Mouse (Mus musculus) stomach, postnatal 0 days (tissue): ENCODE data around the gene Rsph3b. TPM values are rescaled to one million over a fixed set of nuclear protein-coding genes. Genes with fewer than 3 reads are reported as not detected.
"Not testable (repeated sequence)": the region's sequence is repeated elsewhere in the genome, so short reads cannot be mapped to it uniquely, and the experiment has no call there.

Experiments
- ATAC-seq: fragments of 200-750 bp; cut with Nextera tagmentation; 2 replicates; pipeline ENCODE4 v1.8.0; 2017; ENCODE audit not compliant: low FRiP score, low TSS enrichment
- DNase-seq: peaks from one replicate; pipeline ENCODE4 v3.0.0-alpha.2; 2016; ENCODE audit warnings: low spot score
- H3K27ac ChIP-seq: fragments of 300-500 bp; sonication (generic); replicated peaks from 2 replicates; pipeline ENCODE4 v1.5.1; 2014; ENCODE audit warnings: mild to moderate bottlenecking, control low read depth
- H3K27me3 ChIP-seq: fragments of 300-500 bp; sonication (generic); 2 replicates; pipeline ENCODE4 v1.6.1; 2014; ENCODE audit warnings: low read length; ENCODE audit not compliant: control insufficient read depth, insufficient read depth
- H3K36me3 ChIP-seq: fragments of 300-500 bp; sonication (generic); 2 replicates; pipeline ENCODE4 v1.6.1; 2014; ENCODE audit warnings: low read length, mixed read lengths; ENCODE audit not compliant: control insufficient read depth, insufficient read depth
- H3K4me1 ChIP-seq: fragments of 300-500 bp; sonication (generic); replicated peaks from 2 replicates; pipeline ENCODE4 v1.6.1; 2014; ENCODE audit warnings: antibody characterized with exemption; ENCODE audit not compliant: control insufficient read depth, insufficient read depth
- H3K4me2 ChIP-seq: fragments of 300-500 bp; sonication (generic); replicated peaks from 2 replicates; pipeline ENCODE4 v1.6.1; 2014; ENCODE audit warnings: low read depth, mild to moderate bottlenecking, control low read depth, moderate library complexity
- H3K4me3 ChIP-seq: fragments of 300-500 bp; sonication (generic); 2 replicates; pipeline ENCODE4 v1.5.1; 2014; ENCODE audit warnings: low read depth, low read length, control low read depth
- H3K9ac ChIP-seq: fragments of 300-500 bp; sonication (generic); 2 replicates; pipeline ENCODE4 v1.6.1; 2014; ENCODE audit warnings: mild to moderate bottlenecking, low read length, control low read depth, mixed read lengths
- H3K9me3 ChIP-seq: fragments of 300-500 bp; sonication (generic); 2 replicates; pipeline ENCODE4 v1.6.1; 2016; ENCODE audit warnings: low read length; ENCODE audit not compliant: control insufficient read depth
- CTCF ChIP-seq: IDR thresholded peaks from 2 replicates; pipeline ENCODE4 v1.5.1; 2016; ENCODE audit warnings: antibody characterized with exemption, low read depth, mild to moderate bottlenecking, moderate library complexity
- EP300 ChIP-seq: optimal IDR thresholded peaks from 2 replicates; pipeline ENCODE3; 2016; ENCODE audit warnings: antibody characterized with exemption
- WGBS: fragments of 180-500 bp; shearing (Covaris S2); extraction: QIAGEN DNeasy Blood & Tissue Kit; methylation state at CpG from one replicate; pipeline ENCODE4 v1.1.7; 2014; 5-methylcytosine and 5-hydroxymethylcytosine counted together
- polyA plus RNA-seq: library from polyadenylated mRNA; unstranded; fragments of >200 nt; fragmentation: Nextera tagmentation; extraction: Ambion mirVana; gene quantifications from 2 replicates; pipeline ENCODE4 v1.2.1, GENCODE M21; 2015

The Rsph3b gene
- polyA plus RNA-seq, 1 experiment from 2014 or later = 36.4 TPM

GRCm38 (mm10) chr17:6919388-6919787, 29.1 kb downstream of the Rsph3b start:
- not testable (repeated sequence) for ATAC-seq, H3K27me3 ChIP-seq, H3K4me3 ChIP-seq, H3K9me3 ChIP-seq, H3K36me3 ChIP-seq, H3K4me1 ChIP-seq, DNase-seq, H3K4me2 ChIP-seq, H3K27ac ChIP-seq, H3K9ac ChIP-seq
- WGBS = 94% methylated on average over 3 of the region's 3 CpGs

DNA sequence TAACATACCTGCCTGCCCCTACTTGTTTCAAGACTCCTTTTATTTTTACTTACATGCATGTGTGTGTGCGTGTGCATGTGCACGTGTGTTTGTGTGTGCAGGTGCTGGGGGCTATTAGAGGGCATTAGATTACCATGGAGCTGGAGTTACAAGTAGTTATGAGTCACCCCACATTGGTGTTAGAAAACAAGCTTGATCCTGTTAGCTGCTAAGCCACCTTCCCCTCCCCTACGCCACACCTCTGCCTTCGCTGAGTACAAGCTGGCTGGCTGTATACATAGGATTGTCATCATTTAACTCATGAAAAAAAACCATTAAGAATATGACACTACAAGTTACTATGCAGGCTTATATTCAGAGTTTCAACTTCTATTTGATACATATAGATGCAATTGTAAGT, 33.2 kb downstream of the Rsph3b start:
- not testable (repeated sequence) for H3K27me3 ChIP-seq, H3K9me3 ChIP-seq, H3K4me2 ChIP-seq, H3K27ac ChIP-seq, H3K4me3 ChIP-seq, H3K9ac ChIP-seq, DNase-seq, H3K4me1 ChIP-seq, H3K36me3 ChIP-seq
- ATAC-seq = peak; percentile 92
- 75% methylated on average over 2 of the region's 4 CpGs for WGBS

- not testable (repeated sequence) for DNase-seq, H3K36me3 ChIP-seq, H3K27me3 ChIP-seq, H3K4me2 ChIP-seq, H3K9me3 ChIP-seq, H3K9ac ChIP-seq, H3K4me1 ChIP-seq, H3K27ac ChIP-seq, H3K4me3 ChIP-seq
- 33% methylated on average over 1 of the region's 6 CpGs for WGBS
- ATAC-seq = 0 out of 2 replicates have a peak, but pooled peaks have one; percentile 31
These were observed 34.4 kb downstream of the Rsph3b start for GRCm38 (mm10) chr17:6914066-6914465.

DNA sequence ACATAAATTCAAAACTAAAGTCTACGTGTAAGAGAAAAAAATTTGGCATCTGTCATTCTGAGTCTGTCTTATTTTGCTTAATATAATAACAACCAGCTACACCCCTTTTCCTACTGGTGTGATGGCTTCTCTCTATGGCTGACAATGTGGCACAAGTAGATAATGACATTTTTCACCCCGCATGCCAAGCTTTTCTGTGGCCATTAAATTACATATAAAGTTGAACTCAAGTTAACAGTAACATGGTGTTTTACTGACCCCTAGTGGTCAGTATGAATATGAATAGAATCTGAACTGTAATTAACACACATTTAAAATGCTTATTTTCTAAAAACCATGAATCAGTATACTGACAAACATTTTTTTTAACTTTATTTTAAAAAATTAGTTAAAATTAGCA, 48.1 kb downstream of the Rsph3b start:
- not testable (repeated sequence) for H3K27me3 ChIP-seq, DNase-seq, H3K36me3 ChIP-seq, H3K9me3 ChIP-seq, H3K4me1 ChIP-seq, H3K4me3 ChIP-seq, H3K4me2 ChIP-seq, H3K9ac ChIP-seq, H3K27ac ChIP-seq, ATAC-seq
- 57% methylated on average over 1 of the region's 2 CpGs for WGBS

- H3K4me1 ChIP-seq, H3K36me3 ChIP-seq, H3K27me3 ChIP-seq, H3K9ac ChIP-seq, H3K27ac ChIP-seq, DNase-seq, H3K4me2 ChIP-seq, H3K9me3 ChIP-seq, H3K4me3 ChIP-seq: not testable (repeated sequence)
- 40% methylated on average over 7 of the region's 7 CpGs for WGBS
- peak; percentile 75 for ATAC-seq
These were observed 50.4 kb downstream of the Rsph3b start for GRCm38 (mm10) chr17:6897996-6898562.

DNA sequence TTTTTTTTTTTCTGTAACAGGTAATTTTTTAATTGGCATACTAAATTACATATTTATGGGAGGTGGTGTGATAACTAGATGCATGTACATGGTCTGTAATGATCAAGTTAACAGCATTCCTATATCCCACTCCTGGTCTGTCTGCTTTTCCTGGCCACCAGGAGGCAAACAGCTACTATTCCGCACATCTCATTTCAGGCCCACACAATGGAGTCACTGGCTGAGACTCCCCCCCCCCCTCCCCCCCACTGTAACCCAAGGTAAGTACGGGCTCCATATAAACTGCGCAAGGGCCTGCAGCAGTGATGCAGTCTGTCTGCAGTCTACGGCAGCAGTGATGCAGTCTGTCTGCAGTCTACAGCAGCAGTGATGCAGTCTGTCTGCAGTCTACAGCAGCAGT, 51.7 kb downstream of the Rsph3b start:
- Histone ChIP-seq H3K27ac (no peak overlapping the region), H3K4me3 (no peak overlapping the region), H3K27me3 (no peaks in the 10 kb centered on the region), H3K4me1 (no peaks in the 10 kb centered on the region), H3K9ac (no peak overlapping the region), H3K9me3 (no peaks in the 10 kb centered on the region), H3K4me2 (no peak overlapping the region), H3K36me3 (no peaks in the 10 kb centered on the region)
- WGBS = 92% methylated on average over 4 of the region's 4 CpGs
- ATAC-seq (no peak), DNase-seq (no peak)
- TF ChIP-seq CTCF = peak; percentile 23; the same call in 1 of the 2 replicates
- TF ChIP-seq EP300 = no peak

GRCm38 (mm10) chr17:6893332-6893731, 55.1 kb downstream of the Rsph3b start:
- no peak for TF ChIP-seq EP300
- TF ChIP-seq CTCF = no peak
- no peaks in the 10 kb centered on the region for H3K4me1 ChIP-seq
- ATAC-seq = no peak
- no peak overlapping the region for H3K27ac ChIP-seq
- WGBS = 80% methylated on average over 10 of the region's 10 CpGs
- H3K9me3 ChIP-seq = no peaks in the 10 kb centered on the region
- H3K36me3 ChIP-seq = no peaks in the 10 kb centered on the region
- H3K27me3 ChIP-seq = no peaks in the 10 kb centered on the region
- no peak for DNase-seq
- no peak overlapping the region for H3K9ac ChIP-seq
- no peak overlapping the region for H3K4me2 ChIP-seq
- H3K4me3 ChIP-seq = no peak overlapping the region
